Comparison of ENCODE assay signal across 9 mouse cellular contexts in the genomic region with DNA sequence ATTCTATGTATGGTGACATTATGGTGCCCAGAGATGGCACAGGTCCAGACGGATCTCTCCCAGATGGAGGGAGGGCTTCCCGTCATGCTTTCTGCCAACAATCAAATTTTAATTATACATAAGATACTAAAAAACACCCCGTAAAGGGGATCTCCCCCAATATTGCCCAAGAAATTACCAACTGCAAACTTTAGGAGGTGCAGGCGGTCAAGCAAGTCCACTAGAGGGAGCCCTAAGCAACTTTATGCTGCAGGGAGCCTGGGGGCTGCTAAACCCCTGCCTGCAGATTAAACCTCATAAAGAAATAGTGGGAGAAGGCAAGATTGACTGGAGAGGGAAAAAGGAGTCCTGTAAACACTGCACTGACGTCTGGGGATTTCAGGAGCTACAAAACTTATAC. TPM values are rescaled to one million over a fixed set of nuclear protein-coding genes. Genes with fewer than 3 reads are reported as not detected.
DNase-seq lines count a peak whose midpoint lies in the region; ATAC-seq and TF ChIP-seq lines count a peak whose summit lies in the region.
"Had no signal": no experiment of that assay in that cellular context is flagged by ENCODE, and none has a peak within 500 bp of the region (broad histone marks: within the 10 kb centered on the region; RNA-seq: fewer than 3 reads in every experiment).

No protein-coding gene starts in this region.

- peak; percentile 51 for DNase-seq in adrenal gland, adult 2 months
- no peak for DNase-seq in adrenal gland, adult 8-10 months
- DNase-seq in left cerebral cortex, adult 2 months (ENCODE audit: extremely low spot score in 1 of 2, low spot score in 2 of 2), result peak; percentile 38 to 48
- no peak for DNase-seq in left cerebral cortex, adult 11 months (ENCODE audit: low spot score)
- DNase-seq in adrenal gland, postnatal 25 days, result peak; percentile 32
- DNase-seq in forebrain, embryonic 14.5 days (ENCODE audit: low spot score), result peak; percentile 83
- DNase-seq in lung, adult 2 months, result peak; percentile 28
- peak; percentile 45 to 49 for DNase-seq in spleen, postnatal 36 days (ENCODE audit: low spot score in 2 of 2)

- H3K27ac ChIP-seq in left cerebral cortex, adult 2 months, result no peak overlapping the region
- H3K27ac ChIP-seq in forebrain, embryonic 14.5 days (ENCODE audit: low read depth, low read length), result no peak overlapping the region
- H3K27ac ChIP-seq: heart, embryonic 13.5 days had no signal

- no peaks in the 10 kb centered on the region for H3K9me3 ChIP-seq in forebrain, embryonic 14.5 days (replicated peaks; ENCODE audit: control insufficient read depth, low read length)
- H3K9me3 ChIP-seq: heart, embryonic 13.5 days had no signal

- no peaks in the 10 kb centered on the region for H3K4me1 ChIP-seq in forebrain, embryonic 14.5 days (ENCODE audit: control insufficient read depth, insufficient read depth, low read length)
- H3K4me1 ChIP-seq in lung, adult 2 months (ENCODE audit: control insufficient read depth, insufficient read depth, low read length), result no peaks in the 10 kb centered on the region

- no peaks in the 10 kb centered on the region for H3K27me3 ChIP-seq in forebrain, embryonic 14.5 days (replicated peaks; ENCODE audit: control insufficient read depth, insufficient read depth, low read length)

- no peak for TF ChIP-seq POLR2A in lung, adult 2 months (IDR thresholded peaks at IDR 0.05; ENCODE audit: borderline replicate concordance, extremely low read depth, low read depth, low read length)

- intact Hi-C loops in left cerebral cortex, adult 2 months (cut with DNase I), result loop anchor here (10.0 kb wide), 1 partner anchor 255 kb away; no protein-coding TSS in a partner anchor

- TF ChIP-seq CTCF in left cerebral cortex, adult 2 months (IDR thresholded peaks at IDR 0.05), result peak; percentile 92
- peak; percentile 61 for TF ChIP-seq CTCF in lung, adult 2 months (IDR thresholded peaks at IDR 0.05; ENCODE audit: insufficient read depth, low read length)

- no peaks in the 10 kb centered on the region for H3K36me3 ChIP-seq in forebrain, embryonic 14.5 days (ENCODE audit: control insufficient read depth, insufficient read depth, low read length)
- H3K36me3 ChIP-seq: heart, embryonic 13.5 days had no signal

- WGBS in forebrain, embryonic 14.5 days, result 7% methylated on average over 5 of the region's 5 CpGs
- WGBS in lung, adult 2 months, result 10% methylated on average over 5 of the region's 5 CpGs

- H3K4me2 ChIP-seq in forebrain, embryonic 14.5 days (ENCODE audit: low read length), result no peak overlapping the region
- H3K4me2 ChIP-seq: heart, embryonic 13.5 days had no signal

- H3K4me3 ChIP-seq in left cerebral cortex, adult 2 months, result no peak overlapping the region
- no peak overlapping the region for H3K4me3 ChIP-seq in forebrain, embryonic 14.5 days (ENCODE audit: low read depth, low read length)
- no peak overlapping the region for H3K4me3 ChIP-seq in lung, adult 2 months (replicated peaks; ENCODE audit: extremely low read depth, low read depth, low read length)
- H3K4me3 ChIP-seq: heart, embryonic 13.5 days had no signal

- peak; percentile 54; the same call in 1 of the 2 replicates for ATAC-seq in forebrain, embryonic 14.5 days

- H3K9ac ChIP-seq in forebrain, embryonic 14.5 days (ENCODE audit: low read length), result no peak overlapping the region
- H3K9ac ChIP-seq: heart, embryonic 13.5 days had no signal

RNA-seq across cellular contexts. Expression of a gene that starts 1.0 kb away (rescaled TPM):
- total RNA-seq in adrenal gland, adult 2 months (2021), result 1 to 10 TPM; 2.7 to 3.4 TPM
- 0.26 and 0.63 TPM in 2 replicates for polyA plus RNA-seq in adrenal gland, adult 2 months (2012; rRNA removed)
- total RNA-seq in adrenal gland, adult 8-10 months (2022), result 10 to 100 TPM in 2 of 4 experiments, 1 to 10 TPM in 2; 3.9 to 18.0 (median 7.9) TPM
- 1 to 10 TPM in 1 of 2 experiments, under 1 TPM in 1; 0.77 to 1.1 TPM for total RNA-seq in left cerebral cortex, adult 2 months (2021)
- 2.0 and 3.7 TPM in 2 replicates for total RNA-seq in adrenal gland, postnatal 25 days (2021)
- not detected in 2 replicates for polyA plus RNA-seq in forebrain, embryonic 14.5 days (2014; fragmentation: Nextera tagmentation; extraction: Ambion mirVana)
- polyA plus RNA-seq in lung, adult 2 months (2012; rRNA removed), result 13.8 and 26.9 TPM in 2 replicates
- polyA plus RNA-seq: heart, embryonic 13.5 days had no signal

RNA-seq across cellular contexts. Expression of a gene that starts 5.6 kb away (rescaled TPM):
- total RNA-seq in adrenal gland, adult 2 months (2021), result 10 to 100 TPM; 26.2 to 31.5 TPM
- 7.8 and 8.7 TPM in 2 replicates for polyA plus RNA-seq in adrenal gland, adult 2 months (2012; rRNA removed)
- total RNA-seq in adrenal gland, adult 8-10 months (2022), result 10 to 100 TPM; 30.4 to 52.9 (median 40.1) TPM
- 10 to 100 TPM; 59.5 to 66.3 TPM for total RNA-seq in left cerebral cortex, adult 2 months (2021)
- total RNA-seq in adrenal gland, postnatal 25 days (2021), result 32.7 and 36.2 TPM in 2 replicates
- 13.4 and 17.3 TPM in 2 replicates for polyA plus RNA-seq in forebrain, embryonic 14.5 days (2014; fragmentation: Nextera tagmentation; extraction: Ambion mirVana)
- polyA plus RNA-seq in lung, adult 2 months (2012; rRNA removed), result 9.0 and 14.2 TPM in 2 replicates

RNA-seq across cellular contexts. Expression of a gene that starts 11.8 kb away (rescaled TPM):
- total RNA-seq in adrenal gland, adult 2 months (2021), result not detected
- polyA plus RNA-seq in adrenal gland, adult 2 months (2012; rRNA removed), result 0.06 TPM in 1 of 2 replicates, not detected in the other
- under 1 TPM in 3 of 4 experiments, not detected in 1; 0.24 to 0.27 (median 0.25) TPM for total RNA-seq in adrenal gland, adult 8-10 months (2022)
- total RNA-seq in left cerebral cortex, adult 2 months (2021), result 1 to 10 TPM in 1 of 2 experiments, under 1 TPM in 1; 0.50 to 1.2 TPM
- total RNA-seq in adrenal gland, postnatal 25 days (2021), result 0.27 TPM in 1 of 2 replicates, not detected in the other
- 0.32 and 0.52 TPM in 2 replicates for polyA plus RNA-seq in forebrain, embryonic 14.5 days (2014; fragmentation: Nextera tagmentation; extraction: Ambion mirVana)
- 0.11 and 0.12 TPM in 2 replicates for polyA plus RNA-seq in lung, adult 2 months (2012; rRNA removed)

RNA-seq across cellular contexts. Expression of a gene that starts 29.0 kb away (rescaled TPM):
- 10 to 100 TPM; 15.7 to 27.8 TPM for total RNA-seq in adrenal gland, adult 2 months (2021)
- polyA plus RNA-seq in adrenal gland, adult 2 months (2012; rRNA removed), result 25.3 and 27.7 TPM in 2 replicates
- 10 to 100 TPM; 27.6 to 41.8 (median 34.2) TPM for total RNA-seq in adrenal gland, adult 8-10 months (2022)
- 10 to 100 TPM in 1 of 2 experiments, 1 to 10 TPM in 1; 8.7 to 13.3 TPM for total RNA-seq in left cerebral cortex, adult 2 months (2021)
- 18.5 and 34.8 TPM in 2 replicates for total RNA-seq in adrenal gland, postnatal 25 days (2021)
- 4.6 and 4.8 TPM in 2 replicates for polyA plus RNA-seq in forebrain, embryonic 14.5 days (2014; fragmentation: Nextera tagmentation; extraction: Ambion mirVana)
- 15.0 and 15.8 TPM in 2 replicates for polyA plus RNA-seq in lung, adult 2 months (2012; rRNA removed)

RNA-seq across cellular contexts. Expression of a gene that starts 49.0 kb away (rescaled TPM):
- 10 to 100 TPM; 27.1 to 41.4 TPM for total RNA-seq in adrenal gland, adult 2 months (2021)
- 84.3 and 86.8 TPM in 2 replicates for polyA plus RNA-seq in adrenal gland, adult 2 months (2012; rRNA removed)
- total RNA-seq in adrenal gland, adult 8-10 months (2022), result 10 to 100 TPM; 39.3 to 51.3 (median 42.1) TPM
- 10 to 100 TPM; 62.1 TPM for total RNA-seq in left cerebral cortex, adult 2 months (2021)
- 39.1 and 43.4 TPM in 2 replicates for total RNA-seq in adrenal gland, postnatal 25 days (2021)
- 7.1 and 8.1 TPM in 2 replicates for polyA plus RNA-seq in forebrain, embryonic 14.5 days (2014; fragmentation: Nextera tagmentation; extraction: Ambion mirVana)
- 1.7 and 1.9 TPM in 2 replicates for polyA plus RNA-seq in lung, adult 2 months (2012; rRNA removed)

Comparison
In these comparisons a context has a peak if more than half of its experiments do, and no peak if none do; other contexts are left out.
1. DNase-seq: peak in adrenal gland, adult 2 months (single experiment), left cerebral cortex, adult 2 months (2 of 2), adrenal gland, postnatal 25 days (single experiment), forebrain, embryonic 14.5 days (single experiment), lung, adult 2 months (single experiment) and spleen, postnatal 36 days (2 of 2); none in adrenal gland, adult 8-10 months (single experiment) and left cerebral cortex, adult 11 months (single experiment).